Mouse (Mus musculus) bone marrow macrophage, adult 2 months (primary cell): ENCODE measurements around the gene Krt18.

Experiments
- CTCF ChIP-seq: IDR thresholded peaks from 2 replicates; pipeline ENCODE4 v1.5.1; 2012; ENCODE audit warnings: low read depth, mild to moderate bottlenecking, low read length, moderate library complexity
- POLR2A ChIP-seq: IDR thresholded peaks from 2 replicates; pipeline ENCODE4 v1.6.1; 2012; ENCODE audit warnings: mild to moderate bottlenecking, low read depth, low read length, borderline replicate concordance

- TF ChIP-seq CTCF (no peak), POLR2A (no peak)
Observed at GRCm38 (mm10) chr15:102041951-102042350, 14.0 kb downstream of the Krt18 start.
